Mouse (Mus musculus) embryonic fibroblast, embryonic 13.5 days (primary cell): ENCODE measurements around the gene Spata6. TPM values are rescaled to one million over a fixed set of nuclear protein-coding genes. Genes with fewer than 3 reads are reported as not detected.

Experiments
- H3K27ac ChIP-seq: 2 replicates; pipeline ENCODE4 v1.5.1; 2012; ENCODE audit warnings: low read length, control low read depth, inconsistent platforms; ENCODE audit not compliant: insufficient read depth
- H3K4me1 ChIP-seq: 2 replicates; pipeline ENCODE4 v1.6.1; 2011; ENCODE audit warnings: low read length; ENCODE audit not compliant: control insufficient read depth, insufficient read depth
- H3K4me3 ChIP-seq: 2 replicates; pipeline ENCODE4 v1.5.1; 2011; ENCODE audit warnings: mild to moderate bottlenecking, control low read depth, low read length; ENCODE audit not compliant: insufficient read depth
- CTCF ChIP-seq: IDR thresholded peaks from 2 replicates; pipeline ENCODE4 v1.5.1; 2011; ENCODE audit warnings: mild to moderate bottlenecking, control low read depth, low read length, moderate library complexity, borderline replicate concordance; ENCODE audit not compliant: insufficient read depth
- POLR2A ChIP-seq: IDR thresholded peaks from 2 replicates; pipeline ENCODE4 v1.6.1; 2011; ENCODE audit warnings: low read depth, mild to moderate bottlenecking, control low read depth, low read length, moderate library complexity
- polyA plus RNA-seq: library from polyadenylated mRNA; stranded (reverse); fragments of >200 nt; gene quantifications from 2 replicates; pipeline ENCODE4 v1.2.4, GENCODE M21; 2011; ENCODE audit warnings: low read depth; ENCODE audit not compliant: missing spikeins, insufficient read length

Gene Spata6
- polyA plus RNA-seq, 1 experiment, result 57.7 TPM

DNA sequence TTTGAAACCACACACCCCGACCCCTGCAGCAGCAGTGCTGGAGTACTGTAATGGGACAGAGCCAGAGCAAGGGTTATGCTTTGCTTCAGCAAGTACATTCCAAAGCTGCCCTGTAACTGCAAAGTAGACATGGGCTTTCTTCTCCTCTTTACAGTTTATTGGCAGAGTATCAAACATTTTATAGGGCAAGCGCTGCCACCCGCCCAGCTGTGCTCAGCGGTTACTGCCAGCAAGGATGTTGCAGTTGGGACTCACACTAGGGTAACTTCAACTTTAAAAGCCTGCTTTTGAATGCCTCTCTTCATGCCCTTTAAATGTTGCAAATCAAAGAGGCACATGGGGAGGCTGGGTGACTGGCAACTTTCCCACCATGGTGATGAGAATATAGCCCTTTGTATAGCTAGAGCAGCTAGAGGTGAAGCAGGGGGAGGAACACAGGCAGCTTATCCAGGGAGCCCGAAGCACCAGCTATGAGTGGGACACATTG lies 28.7 kb upstream of the Spata6 start:
- H3K27ac ChIP-seq, result no peak overlapping the region
- H3K4me3 ChIP-seq, result no peak overlapping the region
- no peaks in the 10 kb centered on the region; the same call in 1 of the 2 replicates for H3K4me1 ChIP-seq
- no peak for TF ChIP-seq POLR2A
- no peak for TF ChIP-seq CTCF

DNA sequence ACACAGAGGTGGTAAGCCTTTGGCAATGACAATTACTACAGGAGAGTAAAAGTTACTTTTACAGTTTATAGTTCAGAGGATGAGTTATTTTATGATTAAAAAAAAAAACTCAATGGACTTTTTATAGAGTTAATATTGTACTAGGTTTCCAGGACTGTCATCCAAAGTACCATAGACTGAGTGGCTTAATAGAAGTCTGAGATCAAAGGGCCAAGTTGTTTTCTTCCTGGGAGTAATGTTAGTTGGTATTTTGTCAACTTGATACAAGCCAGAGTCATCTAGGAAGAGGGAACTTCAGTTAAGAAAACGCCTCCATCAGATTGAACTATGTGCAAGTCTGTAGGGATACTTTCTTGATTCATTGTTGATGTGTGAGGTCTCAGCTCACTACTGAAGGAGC lies 18.4 kb upstream of the Spata6 start:
- no peak overlapping the region for H3K4me3 ChIP-seq
- TF ChIP-seq POLR2A, result no peak
- TF ChIP-seq CTCF, result no peak
- no peaks in the 10 kb centered on the region for H3K4me1 ChIP-seq
- no peak overlapping the region for H3K27ac ChIP-seq

DNA sequence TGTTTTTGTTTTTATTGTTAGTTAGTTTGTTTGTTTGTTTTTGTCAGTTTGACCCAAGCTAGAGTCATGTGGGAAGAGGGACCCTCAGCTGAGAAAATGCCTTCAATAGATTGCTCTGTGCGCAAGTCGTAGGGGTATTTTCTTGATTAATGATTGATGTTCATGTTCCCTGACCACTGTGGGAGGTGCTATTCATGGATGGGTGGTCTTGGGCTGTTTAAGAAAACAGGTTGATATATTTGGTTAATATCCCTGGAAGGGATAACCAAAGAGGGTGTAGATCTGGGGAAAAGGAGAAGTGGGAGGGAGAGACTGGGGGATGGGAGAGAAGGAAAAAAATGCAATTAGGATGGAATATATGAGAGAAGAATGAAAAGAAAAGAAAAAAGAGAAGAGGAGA lies 15.7 kb upstream of the Spata6 start:
- Histone ChIP-seq H3K27ac (no peak overlapping the region), H3K4me1 (no peaks in the 10 kb centered on the region), H3K4me3 (no peak overlapping the region)
- TF ChIP-seq CTCF (no peak), POLR2A (no peak)

DNA sequence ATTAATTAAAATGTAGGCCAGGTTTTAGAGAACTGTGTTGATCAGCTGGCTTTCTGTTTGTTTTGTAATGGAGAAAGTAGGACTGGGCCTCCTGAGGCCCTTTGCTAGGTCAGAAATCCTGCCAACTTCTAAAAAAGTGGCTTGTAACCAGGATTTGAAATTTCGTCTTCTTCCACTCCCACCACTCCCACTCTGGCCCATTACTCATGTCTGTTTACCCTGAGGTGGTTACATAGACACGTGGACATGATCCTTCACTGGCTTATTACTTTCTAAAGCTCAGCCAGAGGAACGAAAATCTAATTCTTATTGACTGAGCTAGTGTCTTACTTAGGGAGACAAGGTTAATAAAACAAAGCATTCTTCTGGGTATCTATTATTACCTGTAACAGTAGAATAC lies 14.8 kb upstream of the Spata6 start:
- no peak overlapping the region for H3K27ac ChIP-seq
- no peak for TF ChIP-seq POLR2A
- no peak for TF ChIP-seq CTCF
- H3K4me1 ChIP-seq, result no peaks in the 10 kb centered on the region
- no peak overlapping the region for H3K4me3 ChIP-seq

DNA sequence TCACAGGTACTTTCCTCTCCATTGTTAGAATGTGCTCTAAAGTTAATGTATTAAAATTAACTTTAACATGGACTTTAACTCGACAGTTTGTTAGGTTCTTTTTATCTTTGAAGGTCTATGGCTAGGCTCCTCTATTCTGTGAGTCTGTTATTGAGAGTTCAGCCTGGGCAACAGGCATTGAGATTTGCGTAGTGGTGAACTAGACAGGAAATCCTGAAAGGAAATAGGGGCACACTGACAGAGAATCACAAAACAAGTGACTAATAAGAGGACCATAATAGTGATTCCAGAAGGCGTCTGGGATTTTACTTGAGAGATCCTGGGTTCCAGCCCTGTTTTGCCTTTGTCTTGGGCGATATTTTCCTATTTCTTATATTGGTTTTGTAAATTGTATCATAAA lies 488 bp upstream of the Spata6 start:
- Histone ChIP-seq H3K4me1 (no peaks in the 10 kb centered on the region), H3K4me3 (no peak overlapping the region), H3K27ac (no peak overlapping the region)
- TF ChIP-seq CTCF (no peak), POLR2A (no peak)

DNA sequence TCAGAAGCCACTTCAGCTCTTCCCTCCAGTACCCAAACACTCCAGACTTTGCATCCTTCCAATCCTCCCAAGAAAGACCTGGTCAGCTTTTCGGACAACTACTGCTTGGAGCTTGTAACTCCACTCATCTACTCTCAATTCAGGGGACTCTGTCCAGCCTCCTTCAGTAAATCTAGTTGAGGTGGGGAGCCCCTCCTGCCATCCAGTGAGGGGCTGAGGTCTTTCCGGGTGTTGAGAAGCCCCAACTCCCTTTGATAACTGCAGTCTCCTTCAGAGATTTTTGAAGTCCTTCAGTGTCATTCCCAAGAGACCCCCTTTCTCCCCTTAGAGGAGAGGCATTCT lies 849 bp downstream of the Spata6 start:
- Histone ChIP-seq H3K4me1 (no peaks in the 10 kb centered on the region), H3K27ac (peak overlapping the region; percentile 74), H3K4me3 (peak overlapping the region; percentile 64)
- no peak for TF ChIP-seq CTCF
- no peak for TF ChIP-seq POLR2A

DNA sequence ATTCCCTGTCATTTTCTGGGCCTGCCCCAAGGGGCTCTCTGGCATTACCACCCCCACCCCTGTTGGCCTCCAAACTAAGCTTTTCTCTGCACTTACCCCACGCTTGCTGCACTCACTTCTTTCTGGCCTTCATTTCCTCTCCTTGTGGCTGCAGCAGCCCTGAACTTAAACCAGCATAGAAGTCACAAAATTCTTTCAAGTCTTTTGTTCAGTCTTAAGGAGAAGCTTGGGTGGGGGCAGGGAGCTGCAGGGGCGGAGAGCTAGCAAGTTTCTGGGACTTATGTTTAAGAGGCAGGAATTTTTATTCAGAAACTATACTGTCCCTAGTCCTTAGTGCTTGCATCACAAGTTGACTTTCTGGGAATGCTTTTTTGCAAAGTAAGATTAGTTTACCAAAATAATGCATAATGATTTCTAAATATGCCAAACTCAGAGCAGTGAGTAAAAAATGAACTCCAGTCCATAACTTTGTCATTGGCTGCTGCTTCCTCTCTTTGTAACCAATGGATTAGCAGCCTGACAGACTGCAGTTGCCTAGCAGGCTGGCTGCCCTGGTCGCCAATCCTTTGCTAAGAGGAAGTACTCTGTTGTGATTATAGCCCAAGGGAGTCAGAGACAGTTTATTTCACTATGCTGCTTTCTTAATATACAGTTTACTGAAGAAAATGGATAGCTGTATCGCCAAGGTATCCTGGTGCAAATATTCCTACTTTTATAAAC lies 1.5 kb downstream of the Spata6 start:
- TF ChIP-seq CTCF (no peak), POLR2A (peak; percentile 22; the same call in 1 of the 2 replicates)
- H3K4me3 ChIP-seq, result peak overlapping the region; percentile 64
- H3K27ac ChIP-seq, result peak overlapping the region; percentile 74
- H3K4me1 ChIP-seq, result no peaks in the 10 kb centered on the region

DNA sequence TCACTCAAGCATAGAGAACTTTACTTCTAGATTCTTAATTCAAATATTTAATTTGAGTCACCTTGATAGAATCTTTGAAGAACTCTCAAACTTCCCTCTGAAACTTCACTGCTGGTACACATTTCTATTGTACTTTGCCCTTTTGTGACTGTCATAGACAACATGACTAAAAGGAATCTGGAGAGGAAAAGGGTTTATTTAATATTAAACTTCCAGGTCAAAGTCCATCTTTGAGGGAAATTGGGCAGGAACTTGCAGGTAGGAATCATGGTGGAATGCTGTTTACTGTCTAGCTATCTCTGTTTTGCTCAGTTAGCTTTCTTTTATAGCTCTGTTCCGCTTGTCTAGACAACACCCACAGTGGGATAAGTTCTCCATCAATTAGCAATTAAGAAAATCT lies 17.8 kb downstream of the Spata6 start:
- Histone ChIP-seq H3K4me3 (no peak overlapping the region), H3K27ac (no peak overlapping the region), H3K4me1 (no peaks in the 10 kb centered on the region)
- TF ChIP-seq CTCF (no peak), POLR2A (no peak)

DNA sequence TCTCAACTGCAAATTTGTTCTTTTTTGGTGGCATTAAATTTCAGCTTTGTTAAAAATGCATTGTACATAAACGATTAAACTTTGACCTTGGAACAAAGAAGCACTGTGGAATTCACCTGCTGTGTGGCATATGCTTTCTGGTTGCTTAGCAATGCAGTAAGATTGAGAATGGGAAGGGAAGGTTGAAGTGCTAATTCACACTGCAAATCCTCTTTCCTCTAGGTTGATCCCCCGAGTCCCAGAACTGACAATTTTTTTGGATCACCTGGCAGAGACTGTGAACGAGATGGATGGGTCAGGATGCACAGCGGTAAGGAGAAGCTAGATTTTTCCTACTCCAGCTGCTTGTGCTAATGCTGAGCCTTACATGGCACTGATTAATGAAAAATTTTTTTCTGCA lies 60.7 kb downstream of the Spata6 start:
- Histone ChIP-seq H3K4me1 (peaks cover 2% of the 10 kb centered on the region; the same call in 1 of the 2 replicates), H3K27ac (no peak overlapping the region), H3K4me3 (no peak overlapping the region)
- TF ChIP-seq POLR2A (no peak), CTCF (no peak)

DNA sequence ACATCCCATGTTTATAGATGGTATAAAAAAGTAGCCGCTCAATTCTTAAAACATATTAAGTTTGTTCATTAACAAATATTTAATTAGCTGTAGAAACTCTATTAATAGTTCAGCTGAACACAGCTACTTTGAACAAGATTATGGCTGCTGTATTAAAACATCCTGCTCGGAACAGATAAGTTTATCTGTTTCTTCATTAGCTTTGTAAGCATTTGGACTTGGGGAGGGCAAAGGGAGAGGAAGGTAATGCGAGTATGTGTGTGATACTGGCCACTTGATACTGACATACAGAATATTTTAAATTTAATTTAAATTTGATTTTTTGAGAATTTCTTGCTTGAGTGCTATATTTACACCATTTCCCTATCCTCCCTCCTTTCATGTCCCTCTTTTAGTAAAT lies 80.1 kb downstream of the Spata6 start:
- no peak for TF ChIP-seq POLR2A
- TF ChIP-seq CTCF, result no peak

More for the DNA sequence above, 80.1 kb downstream of the Spata6 start:
- H3K27ac ChIP-seq, result no peak overlapping the region
- H3K4me3 ChIP-seq, result no peak overlapping the region
- H3K4me1 ChIP-seq, result no peaks in the 10 kb centered on the region
